Mouse (Mus musculus): ENCODE results near the gene Hs2st1.

DNA sequence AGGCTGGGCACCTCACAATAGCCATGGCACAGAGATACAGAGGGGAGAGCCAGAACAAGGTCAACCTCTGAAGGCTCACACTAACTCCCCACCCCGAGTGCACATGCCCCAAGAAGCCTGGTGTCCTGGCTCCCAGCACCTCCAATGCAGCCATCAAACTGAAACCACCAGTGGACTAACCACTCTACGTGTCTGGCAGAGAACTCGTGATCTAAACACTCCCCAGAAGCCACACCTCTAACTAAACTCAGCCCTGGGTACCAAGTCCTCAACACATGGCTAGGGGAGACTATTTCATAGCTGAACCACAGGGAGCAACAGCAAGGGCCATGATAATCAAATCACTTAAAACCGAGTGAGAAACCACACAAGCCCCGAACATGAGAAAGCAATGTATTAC is 11.7 kb downstream of the Hs2st1 start:
- TF ChIP-seq CTCF (IDR thresholded peaks at IDR 0.05; ENCODE audit: low read depth), result no peak
- no peak for TF ChIP-seq EP300 (IDR thresholded peaks at IDR 0.05; ENCODE audit: low read depth)
